18 mouse cellular contexts compared by ENCODE assay signal in genomic region chr16:6084701-6085365, GRCm38 (mm10).
DNase-seq lines count a peak whose midpoint lies in the region; ATAC-seq and TF ChIP-seq lines count a peak whose summit lies in the region.
"Had no signal": no experiment of that assay in that cellular context is flagged by ENCODE, and none has a peak within 500 bp of the region (broad histone marks: within the 10 kb centered on the region; RNA-seq: fewer than 3 reads in every experiment).

No protein-coding gene starts in this region.

- no peak overlapping the region for H3K9ac ChIP-seq in hindbrain, embryonic 14.5 days
- H3K9ac ChIP-seq: heart, embryonic 13.5 days; limb, embryonic 15.5 days had no signal

- no peak overlapping the region for H3K27ac ChIP-seq in hindbrain, embryonic 14.5 days
- H3K27ac ChIP-seq in hindbrain, embryonic 10.5 days, result no peak overlapping the region
- no peak overlapping the region for H3K27ac ChIP-seq in thymus, adult 2 months (ENCODE audit: control insufficient read depth, insufficient read depth, low read length)
- H3K27ac ChIP-seq: limb, embryonic 15.5 days; macrophage had no signal

- H3K36me3 ChIP-seq in hindbrain, embryonic 14.5 days (replicated peaks; ENCODE audit: control insufficient read depth, insufficient read depth), result no peaks in the 10 kb centered on the region
- no peaks in the 10 kb centered on the region for H3K36me3 ChIP-seq in hindbrain, embryonic 10.5 days
- H3K36me3 ChIP-seq in thymus, adult 2 months (ENCODE audit: control insufficient read depth, insufficient read depth, low read length), result no peaks in the 10 kb centered on the region
- H3K36me3 ChIP-seq: heart, embryonic 13.5 days; limb, embryonic 15.5 days had no signal

- no peaks in the 10 kb centered on the region for H3K9me3 ChIP-seq in hindbrain, embryonic 14.5 days (ENCODE audit: control insufficient read depth, low read length)
- no peaks in the 10 kb centered on the region for H3K9me3 ChIP-seq in hindbrain, embryonic 10.5 days
- H3K9me3 ChIP-seq: heart, embryonic 13.5 days; limb, embryonic 15.5 days had no signal

- no peaks in the 10 kb centered on the region for H3K27me3 ChIP-seq in hindbrain, embryonic 14.5 days (ENCODE audit: control insufficient read depth, insufficient read depth, low read length)
- H3K27me3 ChIP-seq in hindbrain, embryonic 10.5 days (ENCODE audit: insufficient read depth, poor library complexity, severe bottlenecking), result no peaks in the 10 kb centered on the region
- no peaks in the 10 kb centered on the region for H3K27me3 ChIP-seq in thymus, adult 2 months (ENCODE audit: control insufficient read depth, insufficient read depth, low read length)
- H3K27me3 ChIP-seq: heart, embryonic 13.5 days; limb, embryonic 15.5 days had no signal

- TF ChIP-seq POLR2A in thymus, adult 2 months (IDR thresholded peaks at IDR 0.05; ENCODE audit: control insufficient read depth, extremely low read depth, insufficient read depth, low read length, poor library complexity), result no peak

- TF ChIP-seq CTCF in thymus, adult 2 months (IDR thresholded peaks at IDR 0.05; ENCODE audit: borderline replicate concordance, control insufficient read depth, extremely low read depth, insufficient read depth, low read length, poor library complexity), result no peak

- 68% methylated on average over 7 of the region's 7 CpGs for WGBS in hindbrain, embryonic 14.5 days
- WGBS in hindbrain, embryonic 10.5 days, result 80% methylated on average over 7 of the region's 7 CpGs
- 78% methylated on average over 7 of the region's 7 CpGs for WGBS in thymus, adult 2 months

- ATAC-seq in hindbrain, embryonic 14.5 days (ENCODE audit: low FRiP score), result no peak
- ATAC-seq: intestine, embryonic 16.5 days had no signal

- no peak overlapping the region for H3K4me3 ChIP-seq in hindbrain, embryonic 14.5 days (replicated peaks; ENCODE audit: low read length)
- no peak overlapping the region for H3K4me3 ChIP-seq in hindbrain, embryonic 10.5 days
- H3K4me3 ChIP-seq in thymus, adult 2 months (ENCODE audit: control insufficient read depth, insufficient read depth, low read length), result no peak overlapping the region
- H3K4me3 ChIP-seq: heart, embryonic 13.5 days; limb, embryonic 15.5 days had no signal

- peak; percentile 27 for DNase-seq in hindbrain, embryonic 14.5 days (ENCODE audit: low spot score)
- no peak for DNase-seq in hindbrain, embryonic 10.5 days (ENCODE audit: low spot score)
- peak; percentile 75 for DNase-seq in cerebellum, adult 11 months
- DNase-seq in cerebellum, adult 9-11 months, result peak; percentile 90
- DNase-seq in layer of hippocampus, adult 9-10 months (ENCODE audit: low spot score), result peak; percentile 62
- DNase-seq in thymus, adult 2 months, result no peak
- no peak for DNase-seq in MN1 (ENCODE audit: low spot score)
- no peak for DNase-seq in testis, postnatal 10 days (ENCODE audit: low spot score)
- DNase-seq: adrenal gland, postnatal 14 days; gastrocnemius, postnatal 36 days; heart, postnatal 4 days; kidney, postnatal 10 days; lung, adult 18-20 months; midbrain, embryonic 14.5 days had no signal

- H3K4me2 ChIP-seq in hindbrain, embryonic 14.5 days (replicated peaks), result no peak overlapping the region
- H3K4me2 ChIP-seq: heart, embryonic 13.5 days; limb, embryonic 15.5 days had no signal

- peaks cover 5% of the 10 kb centered on the region; the same call in 1 of the 2 replicates for H3K4me1 ChIP-seq in hindbrain, embryonic 14.5 days (replicated peaks; ENCODE audit: control insufficient read depth, insufficient read depth, low read length)
- H3K4me1 ChIP-seq in hindbrain, embryonic 10.5 days (replicated peaks), result peaks cover 8% of the 10 kb centered on the region; the same call in 1 of the 2 replicates
- H3K4me1 ChIP-seq in thymus, adult 2 months (replicated peaks; ENCODE audit: control insufficient read depth, insufficient read depth, low read length), result no peaks in the 10 kb centered on the region

Comparison
In these comparisons a context has a peak if more than half of its experiments do, and no peak if none do; other contexts are left out.
1. DNase-seq: peak in hindbrain, embryonic 14.5 days (single experiment), cerebellum, adult 11 months (single experiment), cerebellum, adult 9-11 months (single experiment) and layer of hippocampus, adult 9-10 months (single experiment); none in hindbrain, embryonic 10.5 days (single experiment), thymus, adult 2 months (single experiment), MN1 (single experiment) and testis, postnatal 10 days (single experiment).